10 mouse cellular contexts compared by ENCODE assay signal in genomic region chr2:30032244-30032846, GRCm38 (mm10). TPM values are rescaled to one million over a fixed set of nuclear protein-coding genes. Genes with fewer than 3 reads are reported as not detected.
A peak's percentile ranks its signal among the peaks of the same experiment; 100 is the strongest.
DNase-seq lines count a peak whose midpoint lies in the region; ATAC-seq lines count a peak whose summit lies in the region.
"Had no signal": no experiment of that assay in that cellular context is flagged by ENCODE, and none has a peak within 500 bp of the region (broad histone marks: within the 10 kb centered on the region; RNA-seq: fewer than 3 reads in every experiment).

No protein-coding gene starts in this region.

- intact Hi-C loops in heart, postnatal 25 days (cut with DNase I) = no loop called here

- no peaks in the 10 kb centered on the region for H3K4me1 ChIP-seq in midbrain, embryonic 11.5 days (ENCODE audit: control insufficient read depth, insufficient read depth, low read length)
- H3K4me1 ChIP-seq in midbrain, embryonic 14.5 days (ENCODE audit: control insufficient read depth, insufficient read depth, low read length) = no peaks in the 10 kb centered on the region
- H3K4me1 ChIP-seq: forebrain, embryonic 12.5 days; limb, embryonic 12.5 days had no signal

- no peaks in the 10 kb centered on the region for H3K27me3 ChIP-seq in midbrain, embryonic 11.5 days (ENCODE audit: control insufficient read depth, insufficient read depth, low read length)
- no peaks in the 10 kb centered on the region for H3K27me3 ChIP-seq in midbrain, embryonic 14.5 days (ENCODE audit: control insufficient read depth, insufficient read depth, low read length)
- H3K27me3 ChIP-seq: forebrain, embryonic 12.5 days; limb, embryonic 12.5 days had no signal

- peaks cover 26% of the 10 kb centered on the region for H3K36me3 ChIP-seq in midbrain, embryonic 11.5 days (ENCODE audit: control insufficient read depth, insufficient read depth, low read length)
- peaks cover 88% of the 10 kb centered on the region for H3K36me3 ChIP-seq in midbrain, embryonic 14.5 days (ENCODE audit: control insufficient read depth, insufficient read depth, low read length)

- H3K4me3 ChIP-seq in midbrain, embryonic 11.5 days (ENCODE audit: low read depth, low read length) = no peak overlapping the region
- no peak overlapping the region for H3K4me3 ChIP-seq in midbrain, embryonic 14.5 days (replicated peaks; ENCODE audit: low read depth, low read length)
- H3K4me3 ChIP-seq: forebrain, embryonic 12.5 days; limb, embryonic 12.5 days had no signal

- WGBS in midbrain, embryonic 11.5 days = 62% methylated on average over 11 of the region's 11 CpGs
- WGBS in midbrain, embryonic 14.5 days = 64% methylated on average over 11 of the region's 11 CpGs

- H3K27ac ChIP-seq in midbrain, embryonic 11.5 days (ENCODE audit: low read depth, low read length) = no peak overlapping the region
- no peak overlapping the region for H3K27ac ChIP-seq in midbrain, embryonic 14.5 days (replicated peaks; ENCODE audit: low read depth, low read length)
- H3K27ac ChIP-seq: forebrain, embryonic 12.5 days; limb, embryonic 12.5 days had no signal

- ATAC-seq in midbrain, embryonic 11.5 days (ENCODE audit: low FRiP score) = no peak
- ATAC-seq in midbrain, embryonic 14.5 days (ENCODE audit: low FRiP score, low TSS enrichment) = no peak

- no peaks in the 10 kb centered on the region for H3K9me3 ChIP-seq in midbrain, embryonic 11.5 days (ENCODE audit: control insufficient read depth, low read length)
- no peaks in the 10 kb centered on the region for H3K9me3 ChIP-seq in midbrain, embryonic 14.5 days (ENCODE audit: control insufficient read depth, low read length)
- H3K9me3 ChIP-seq: forebrain, embryonic 12.5 days; limb, embryonic 12.5 days had no signal

- H3K4me2 ChIP-seq in midbrain, embryonic 11.5 days = no peak overlapping the region
- H3K4me2 ChIP-seq in midbrain, embryonic 14.5 days (ENCODE audit: low read length) = no peak overlapping the region
- H3K4me2 ChIP-seq: forebrain, embryonic 12.5 days; limb, embryonic 12.5 days had no signal

- peak; percentile 38 for DNase-seq in heart, postnatal 4 days
- no peak for DNase-seq in heart, postnatal 25 days (ENCODE audit: low spot score)
- peak; percentile 81 for DNase-seq in midbrain, embryonic 11.5 days (ENCODE audit: low spot score, missing footprints)
- no peak for DNase-seq in midbrain, embryonic 14.5 days
- peak; percentile 13 for DNase-seq in T-cell, adult 2 months (ENCODE audit: low spot score)
- peak; percentile 15 for DNase-seq in retina, postnatal 1 day
- no peak for DNase-seq in urinary bladder, postnatal 36 days (ENCODE audit: low spot score in 2 of 2)
- no peak for DNase-seq in frontal cortex, postnatal 25 days (ENCODE audit: low spot score in 2 of 2)

- H3K9ac ChIP-seq in midbrain, embryonic 11.5 days (ENCODE audit: low read length) = no peak overlapping the region
- H3K9ac ChIP-seq in midbrain, embryonic 14.5 days (replicated peaks; ENCODE audit: low read length) = no peak overlapping the region
- H3K9ac ChIP-seq: forebrain, embryonic 12.5 days; limb, embryonic 12.5 days had no signal

RNA-seq across cellular contexts. Expression of gene Wdr34, which starts 16.3 kb away (rescaled TPM):
- 10 to 100 TPM; 15.2 to 15.8 TPM for total RNA-seq in heart, postnatal 4 days (2021)
- total RNA-seq in heart, postnatal 25 days (2021) = 1 to 10 TPM; 6.5 to 6.8 TPM
- polyA plus RNA-seq in midbrain, embryonic 11.5 days (2014; fragmentation: Nextera tagmentation; extraction: Ambion mirVana) = 25.5 and 25.9 TPM in 2 replicates
- polyA plus RNA-seq in midbrain, embryonic 14.5 days (2014; fragmentation: Nextera tagmentation; extraction: Ambion mirVana) = 62.9 and 80.2 TPM in 2 replicates

RNA-seq across cellular contexts. Expression of gene Set, which starts 24.8 kb away (rescaled TPM):
- 100 to 1,000 TPM; 174 to 185 TPM for total RNA-seq in heart, postnatal 4 days (2021)
- total RNA-seq in heart, postnatal 25 days (2021) = 100 to 1,000 TPM in 1 of 2 experiments, 10 to 100 TPM in 1; 95.8 to 106 TPM
- polyA plus RNA-seq in midbrain, embryonic 11.5 days (2014; fragmentation: Nextera tagmentation; extraction: Ambion mirVana) = 741 and 754 TPM in 2 replicates
- 376 and 427 TPM in 2 replicates for polyA plus RNA-seq in midbrain, embryonic 14.5 days (2014; fragmentation: Nextera tagmentation; extraction: Ambion mirVana)

RNA-seq across cellular contexts. Expression of gene Pkn3, which starts 45.1 kb away (rescaled TPM):
- 10 to 100 TPM; 15.3 to 17.9 TPM for total RNA-seq in heart, postnatal 4 days (2021)
- 10 to 100 TPM; 10.5 to 13.2 TPM for total RNA-seq in heart, postnatal 25 days (2021)
- polyA plus RNA-seq in midbrain, embryonic 11.5 days (2014; fragmentation: Nextera tagmentation; extraction: Ambion mirVana) = 6.4 and 8.4 TPM in 2 replicates
- polyA plus RNA-seq in midbrain, embryonic 14.5 days (2014; fragmentation: Nextera tagmentation; extraction: Ambion mirVana) = 1.1 and 1.9 TPM in 2 replicates

Comparison
In these comparisons a context has a peak if more than half of its experiments do, and no peak if none do; other contexts are left out.
1. DNase-seq: peak in heart, postnatal 4 days (single experiment), midbrain, embryonic 11.5 days (single experiment), T-cell, adult 2 months (single experiment) and retina, postnatal 1 day (single experiment); none in heart, postnatal 25 days (single experiment), midbrain, embryonic 14.5 days (single experiment), urinary bladder, postnatal 36 days (0 of 2) and frontal cortex, postnatal 25 days (0 of 2).